Mouse (Mus musculus) E14TG2a.4 (cell line): ENCODE data around the gene Vmn2r110.

ENCODE experiments used
- CTCF ChIP-seq: conservative IDR thresholded peaks from 2 replicates; pipeline ENCODE4 v1.5.1; 2014; ENCODE audit warnings: low read length
- NANOG ChIP-seq: IDR thresholded peaks from 2 replicates; pipeline ENCODE4 v1.6.1; 2014; ENCODE audit warnings: borderline replicate concordance, low read length, mixed read lengths

DNA sequence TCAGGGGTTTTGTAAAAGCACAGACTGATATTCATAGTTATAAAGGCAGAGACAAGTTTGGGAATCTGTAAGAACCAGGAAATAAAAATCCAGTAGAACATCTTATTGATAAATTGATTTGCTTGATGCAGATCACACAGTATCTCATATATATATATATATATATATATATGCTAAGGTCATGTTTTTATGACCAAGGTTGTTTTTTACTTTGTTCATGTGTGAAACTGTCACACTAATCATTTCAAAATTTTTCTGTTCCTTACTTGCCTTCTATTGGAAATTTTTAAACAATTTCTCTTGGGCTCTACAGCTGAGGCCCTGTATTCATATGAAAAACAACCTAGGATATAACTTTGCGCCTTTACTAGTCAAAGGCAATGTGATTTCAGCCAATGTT, 31.6 kb downstream of the Vmn2r110 start, which contains the start of gene Vmn2r109:
- TF ChIP-seq CTCF (no peak), NANOG (no peak)
